Mouse (Mus musculus) heart, embryonic 12.5 days (tissue): ENCODE measurements around the gene Slc2a13. TPM values are rescaled to one million over a fixed set of nuclear protein-coding genes. Genes with fewer than 3 reads are reported as not detected.

Source experiments
- ATAC-seq: fragments of 200-750 bp; cut with Nextera tagmentation; 2 replicates; pipeline ENCODE4 v1.8.0; 2017; ENCODE audit warnings: moderate TSS enrichment, moderate library complexity; ENCODE audit not compliant: insufficient number of reproducible peaks, low FRiP score
- H3K27ac ChIP-seq: fragments of 300-500 bp; sonication (generic); 2 replicates; pipeline ENCODE4 v1.5.1; 2016; ENCODE audit warnings: mild to moderate bottlenecking, moderate library complexity; ENCODE audit not compliant: poor library complexity, severe bottlenecking
- H3K27me3 ChIP-seq: fragments of 300-500 bp; sonication (generic); replicated peaks from 2 replicates; pipeline ENCODE4 v1.6.1; 2016; ENCODE audit warnings: mild to moderate bottlenecking, moderate library complexity
- H3K36me3 ChIP-seq: fragments of 300-500 bp; sonication (generic); 2 replicates; pipeline ENCODE4 v1.6.1; 2016; ENCODE audit warnings: mild to moderate bottlenecking, moderate library complexity
- H3K4me1 ChIP-seq: fragments of 300-500 bp; sonication (generic); replicated peaks from 2 replicates; pipeline ENCODE4 v1.6.1; 2016; ENCODE audit warnings: mild to moderate bottlenecking
- H3K4me2 ChIP-seq: fragments of 300-500 bp; sonication (generic); 2 replicates; pipeline ENCODE4 v1.6.1; 2016; ENCODE audit warnings: mild to moderate bottlenecking, moderate library complexity
- H3K4me3 ChIP-seq: fragments of 300-500 bp; sonication (generic); 2 replicates; pipeline ENCODE4 v1.5.1; 2016; ENCODE audit warnings: mild to moderate bottlenecking
- H3K9ac ChIP-seq: fragments of 300-500 bp; sonication (generic); 2 replicates; pipeline ENCODE4 v1.6.1; 2016; ENCODE audit warnings: mild to moderate bottlenecking, moderate library complexity
- H3K9me3 ChIP-seq: fragments of 300-500 bp; sonication (generic); replicated peaks from 2 replicates; pipeline ENCODE4 v1.6.1; 2016; ENCODE audit warnings: mild to moderate bottlenecking, moderate library complexity
- WGBS: fragments of 180-500 bp; shearing (Covaris S2); methylation state at CpG from one replicate; pipeline ENCODE4 v1.1.7; 2016; 5-methylcytosine and 5-hydroxymethylcytosine counted together
- polyA plus RNA-seq: library from polyadenylated mRNA; unstranded; fragments of >200 nt; fragmentation: Nextera tagmentation; extraction: Ambion mirVana; gene quantifications from 2 replicates; pipeline ENCODE4 v1.2.1, GENCODE M21; 2016

The Slc2a13 gene
- polyA plus RNA-seq, 1 experiment from 2014 or later: 2.2 TPM

DNA sequence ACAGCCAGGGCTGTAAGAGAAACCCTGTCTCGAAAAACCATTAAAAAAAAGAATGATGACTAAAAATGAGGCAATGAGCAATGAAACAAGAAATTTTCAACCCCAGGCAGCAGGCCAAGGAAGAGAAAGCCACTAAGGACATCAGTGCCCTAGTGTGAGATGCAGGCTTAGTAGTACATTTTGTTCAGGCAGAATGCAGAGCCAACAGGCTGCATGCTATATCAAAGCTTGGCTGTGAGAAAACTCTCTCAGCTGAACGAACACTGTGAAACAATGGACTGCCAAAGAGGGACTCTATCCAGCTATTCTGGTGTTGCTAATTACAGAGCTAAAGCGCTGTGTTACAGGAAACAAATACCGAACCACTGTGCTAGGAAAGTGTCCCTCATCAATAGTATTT is 256.1 kb downstream of the Slc2a13 start:
- no peak overlapping the region for H3K4me2 ChIP-seq
- 65% methylated on average over 4 of the region's 4 CpGs for WGBS
- H3K4me1 ChIP-seq: no peaks in the 10 kb centered on the region
- H3K9ac ChIP-seq: no peak overlapping the region
- ATAC-seq: no peak
- no peak overlapping the region for H3K27ac ChIP-seq
- no peaks in the 10 kb centered on the region for H3K27me3 ChIP-seq
- no peaks in the 10 kb centered on the region for H3K36me3 ChIP-seq
- no peaks in the 10 kb centered on the region for H3K9me3 ChIP-seq
- H3K4me3 ChIP-seq: no peak overlapping the region

DNA sequence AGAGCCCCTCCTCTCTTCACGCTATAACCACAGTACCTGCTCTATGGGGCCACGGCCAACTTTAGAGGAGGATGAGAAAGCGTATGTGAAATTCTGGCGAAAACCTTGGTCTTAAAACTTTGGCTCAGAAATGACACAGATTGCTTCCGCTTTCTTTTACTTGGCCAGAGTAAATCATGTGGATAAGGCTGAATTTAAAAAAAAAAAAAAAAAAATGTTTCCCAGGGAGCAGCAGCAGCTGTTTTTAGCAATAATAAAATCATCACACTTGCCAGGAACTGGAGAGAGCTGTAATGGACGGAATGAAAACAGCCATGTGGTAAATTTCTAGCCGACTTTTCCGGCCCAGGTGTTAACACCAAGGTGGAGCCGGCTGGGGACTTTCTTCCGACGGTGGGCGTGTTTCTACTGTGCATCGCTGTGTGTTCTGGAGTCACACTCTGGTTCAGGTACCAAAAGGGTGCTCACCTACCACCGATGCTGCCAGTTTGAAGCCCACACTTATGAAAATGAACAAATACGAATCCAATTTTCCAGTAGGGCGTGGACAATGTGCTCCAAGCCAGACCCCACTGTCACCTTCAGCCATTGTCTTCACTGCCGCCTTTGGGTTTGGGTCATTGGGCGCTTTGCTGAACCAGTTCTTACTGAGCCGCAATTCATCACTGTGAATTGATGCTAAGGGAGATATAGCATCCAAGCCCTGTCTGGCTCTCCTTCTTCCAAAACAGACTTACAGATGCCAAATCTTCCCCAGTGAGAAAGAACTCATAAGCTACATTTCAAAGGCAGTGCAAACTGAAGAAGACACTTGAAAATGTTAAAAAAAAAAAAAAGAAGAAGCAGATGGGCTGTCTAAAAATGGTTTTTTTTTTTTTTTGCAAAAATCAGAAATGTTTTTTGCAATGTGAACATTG is 258.4 kb downstream of the Slc2a13 start:
- Histone ChIP-seq H3K9ac (no peak overlapping the region), H3K4me1 (no peaks in the 10 kb centered on the region), H3K36me3 (no peaks in the 10 kb centered on the region), H3K4me3 (no peak overlapping the region), H3K9me3 (no peaks in the 10 kb centered on the region), H3K27me3 (no peaks in the 10 kb centered on the region), H3K27ac (no peak overlapping the region), H3K4me2 (no peak overlapping the region)
- no peak for ATAC-seq
- WGBS: 75% methylated on average over 19 of the region's 19 CpGs

DNA sequence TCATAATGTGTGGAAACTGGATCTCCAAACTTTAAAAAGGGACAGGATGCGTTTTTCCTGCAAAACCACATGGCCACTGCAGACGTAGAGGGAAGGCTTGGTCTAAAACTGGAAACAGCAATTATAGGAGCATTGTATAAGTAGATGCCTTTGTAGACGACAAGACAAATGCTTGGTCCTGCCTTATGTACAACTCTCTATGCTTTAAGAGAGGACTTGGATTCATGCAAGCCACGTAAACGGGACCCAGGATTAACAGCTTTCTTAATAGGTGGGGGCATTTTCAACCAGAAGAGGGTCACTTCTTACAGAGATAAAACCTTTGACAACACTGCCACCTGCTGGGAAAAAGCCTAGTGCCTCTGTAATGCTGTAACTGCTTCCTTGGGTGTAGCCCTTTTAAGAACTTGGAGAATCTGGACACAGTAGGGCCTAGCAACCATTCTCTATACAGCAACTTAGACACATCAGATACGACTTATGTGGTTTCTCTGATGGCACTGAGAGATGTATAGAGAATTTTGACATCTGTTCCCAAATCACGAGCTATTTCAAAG is 268.7 kb downstream of the Slc2a13 start:
- Histone ChIP-seq H3K9me3 (no peaks in the 10 kb centered on the region), H3K9ac (no peak overlapping the region), H3K27ac (no peak overlapping the region), H3K4me1 (no peaks in the 10 kb centered on the region), H3K27me3 (no peaks in the 10 kb centered on the region), H3K4me2 (no peak overlapping the region), H3K4me3 (no peak overlapping the region), H3K36me3 (no peaks in the 10 kb centered on the region)
- WGBS: 47% methylated on average over 7 of the region's 7 CpGs
- ATAC-seq: no peak

DNA sequence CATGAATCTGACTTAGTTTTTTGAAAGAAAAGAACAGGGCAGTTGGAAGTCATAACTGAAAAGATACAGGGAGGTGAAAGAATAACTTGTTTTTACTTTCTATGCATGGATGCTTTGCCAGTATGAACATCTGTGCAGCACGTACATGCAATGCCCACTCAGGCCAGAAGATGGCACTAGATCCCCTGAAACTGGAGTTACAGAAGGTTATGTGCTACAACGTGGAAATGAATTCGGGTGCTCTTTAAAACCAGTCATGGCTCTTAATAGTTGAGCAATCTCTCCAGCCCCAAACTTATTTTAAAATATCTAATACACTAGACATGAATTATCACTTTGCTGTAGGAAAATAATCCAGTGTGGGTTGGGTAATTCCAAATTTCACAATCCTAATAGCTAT is 271.7 kb downstream of the Slc2a13 start:
- WGBS: 14% methylated on average over 3 of the region's 3 CpGs
- Histone ChIP-seq H3K27ac (no peak overlapping the region), H3K9ac (no peak overlapping the region), H3K4me2 (no peak overlapping the region), H3K9me3 (no peaks in the 10 kb centered on the region), H3K27me3 (no peaks in the 10 kb centered on the region), H3K36me3 (no peaks in the 10 kb centered on the region), H3K4me1 (no peaks in the 10 kb centered on the region), H3K4me3 (no peak overlapping the region)
- no peak for ATAC-seq

DNA sequence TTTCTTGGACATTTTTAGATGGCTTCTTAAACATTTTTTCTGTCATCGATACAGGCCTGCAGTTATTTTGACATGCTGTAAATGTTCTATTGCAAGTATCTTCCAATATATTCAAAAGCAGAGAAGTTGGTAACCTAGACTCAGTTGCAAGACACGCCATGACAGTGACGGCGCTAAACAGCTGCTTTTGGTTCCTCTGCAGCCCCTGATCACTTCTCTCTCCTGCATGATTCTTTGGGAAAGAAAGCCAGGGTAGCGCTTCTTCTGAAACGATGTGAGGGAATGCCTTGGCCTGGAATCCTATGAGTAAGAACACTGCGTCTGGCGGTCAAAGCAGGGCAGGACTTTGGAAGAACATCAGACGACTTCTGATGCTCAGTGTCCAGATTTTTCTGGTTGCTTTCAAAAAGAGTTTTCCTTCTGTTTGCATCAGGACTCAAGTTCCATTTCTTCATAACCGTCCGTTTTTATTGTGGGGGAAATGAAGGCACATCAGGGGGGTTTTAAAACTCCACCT is 273.7 kb downstream of the Slc2a13 start:
- Histone ChIP-seq H3K4me2 (no peak overlapping the region), H3K27ac (no peak overlapping the region), H3K27me3 (no peaks in the 10 kb centered on the region), H3K4me1 (no peaks in the 10 kb centered on the region), H3K36me3 (no peaks in the 10 kb centered on the region), H3K9me3 (no peaks in the 10 kb centered on the region), H3K4me3 (no peak overlapping the region), H3K9ac (no peak overlapping the region)
- WGBS: 79% methylated on average over 11 of the region's 11 CpGs
- no peak for ATAC-seq

DNA sequence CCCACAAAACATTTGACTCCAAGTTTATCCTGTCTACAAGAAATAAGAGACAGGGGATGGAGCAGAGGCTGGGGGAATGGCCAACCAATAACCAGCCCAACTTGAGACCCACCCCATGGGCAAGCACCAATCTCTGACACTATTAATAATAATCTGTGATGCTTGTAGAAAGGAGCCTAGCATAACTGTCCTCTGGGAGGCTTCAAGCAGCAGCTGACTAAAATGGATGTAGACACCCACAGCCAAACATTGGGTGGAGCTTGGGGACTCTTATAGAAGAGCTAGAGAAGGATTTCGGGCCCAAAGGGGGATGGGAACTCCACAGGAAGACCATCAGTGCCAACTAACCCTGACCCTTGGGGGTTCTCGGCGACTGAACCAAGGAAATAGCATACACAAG is 289.6 kb downstream of the Slc2a13 start:
- H3K36me3 ChIP-seq: no peaks in the 10 kb centered on the region
- peaks cover 16% of the 10 kb centered on the region for H3K9me3 ChIP-seq
- H3K4me3 ChIP-seq: no peak overlapping the region
- H3K27me3 ChIP-seq: no peaks in the 10 kb centered on the region
- 83% methylated on average over 3 of the region's 3 CpGs for WGBS
- no peaks in the 10 kb centered on the region for H3K4me1 ChIP-seq
- no peak overlapping the region for H3K9ac ChIP-seq
- no peak overlapping the region for H3K27ac ChIP-seq
- H3K4me2 ChIP-seq: no peak overlapping the region
- ATAC-seq: no peak

DNA sequence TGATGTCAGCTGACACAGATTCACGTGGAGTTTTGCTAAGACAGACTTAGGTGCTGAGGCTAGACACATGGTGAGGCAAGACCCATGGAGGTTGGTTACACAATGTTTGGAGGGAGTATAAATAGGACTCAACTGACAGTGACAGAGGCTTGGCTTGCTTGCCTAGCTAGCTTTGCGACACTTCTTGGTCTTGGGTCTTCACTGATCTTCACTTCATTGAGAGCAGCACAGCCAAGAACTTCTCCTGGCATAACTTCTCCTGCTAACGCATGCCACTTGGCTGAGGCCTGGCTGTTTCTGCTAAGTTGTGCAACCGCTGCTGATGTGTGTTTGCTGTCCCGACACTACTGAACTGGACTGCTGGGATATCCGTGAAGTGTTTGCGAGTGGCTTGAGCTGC is 290.2 kb downstream of the Slc2a13 start:
- no peak overlapping the region for H3K4me2 ChIP-seq
- no peaks in the 10 kb centered on the region for H3K4me1 ChIP-seq
- ATAC-seq: no peak
- no peaks in the 10 kb centered on the region for H3K27me3 ChIP-seq
- H3K27ac ChIP-seq: no peak overlapping the region
- H3K36me3 ChIP-seq: no peaks in the 10 kb centered on the region
- H3K9me3 ChIP-seq: peaks cover 12% of the 10 kb centered on the region
- H3K4me3 ChIP-seq: no peak overlapping the region
- WGBS: 84% methylated on average over 7 of the region's 7 CpGs
- H3K9ac ChIP-seq: no peak overlapping the region

DNA sequence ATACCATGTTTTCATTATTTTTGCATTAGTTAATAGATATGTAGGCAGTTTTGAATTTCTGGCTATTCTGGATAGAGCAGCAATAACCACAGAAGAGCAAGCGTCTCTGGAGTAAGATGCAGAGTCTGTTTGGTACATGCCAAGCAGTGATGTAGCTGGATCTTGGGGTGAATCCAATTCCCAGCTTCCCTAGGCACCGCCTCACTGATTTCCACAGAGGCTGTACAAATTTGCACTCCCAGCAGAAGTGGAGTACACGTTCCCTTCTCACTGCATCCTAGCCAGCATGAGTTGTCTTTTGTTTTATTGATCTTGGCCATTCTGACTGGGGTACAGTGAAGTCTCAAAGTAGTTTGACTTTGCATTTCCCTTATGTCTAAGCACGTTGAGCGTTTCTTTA is 291.5 kb downstream of the Slc2a13 start:
- H3K4me2 ChIP-seq: no peak overlapping the region
- H3K27ac ChIP-seq: no peak overlapping the region
- H3K4me3 ChIP-seq: no peak overlapping the region
- WGBS: 83% methylated on average over 5 of the region's 5 CpGs
- no peaks in the 10 kb centered on the region for H3K4me1 ChIP-seq
- H3K9ac ChIP-seq: no peak overlapping the region
- peaks cover 1% of the 10 kb centered on the region; the same call in 1 of the 2 replicates for H3K9me3 ChIP-seq
- H3K36me3 ChIP-seq: no peaks in the 10 kb centered on the region
- H3K27me3 ChIP-seq: no peaks in the 10 kb centered on the region
- ATAC-seq: no peak

DNA sequence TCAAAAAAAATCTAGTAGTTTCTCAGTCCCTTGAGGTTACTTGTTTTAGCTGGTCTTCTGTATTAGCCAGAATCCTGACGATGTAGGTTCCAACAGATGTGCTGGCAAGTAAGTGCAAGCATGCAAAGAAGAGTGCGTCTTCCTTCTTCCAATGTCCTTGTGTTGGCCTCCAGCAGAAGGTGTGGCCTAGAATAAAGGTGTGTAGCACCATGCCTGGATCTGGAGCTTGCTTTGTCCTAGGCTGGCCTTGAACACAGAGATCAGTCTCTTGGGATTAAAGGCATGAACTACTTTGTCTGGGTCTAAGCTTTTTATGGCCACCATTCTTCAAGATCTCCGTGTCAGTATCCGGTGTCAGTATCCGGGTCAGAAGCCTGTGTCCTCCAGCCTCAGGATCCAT is 293.5 kb downstream of the Slc2a13 start:
- Histone ChIP-seq H3K4me1 (no peaks in the 10 kb centered on the region), H3K9me3 (no peaks in the 10 kb centered on the region), H3K27ac (no peak overlapping the region), H3K27me3 (no peaks in the 10 kb centered on the region), H3K9ac (no peak overlapping the region), H3K36me3 (no peaks in the 10 kb centered on the region), H3K4me2 (no peak overlapping the region), H3K4me3 (no peak overlapping the region)
- 86% methylated on average over 5 of the region's 5 CpGs for WGBS
- ATAC-seq: no peak

DNA sequence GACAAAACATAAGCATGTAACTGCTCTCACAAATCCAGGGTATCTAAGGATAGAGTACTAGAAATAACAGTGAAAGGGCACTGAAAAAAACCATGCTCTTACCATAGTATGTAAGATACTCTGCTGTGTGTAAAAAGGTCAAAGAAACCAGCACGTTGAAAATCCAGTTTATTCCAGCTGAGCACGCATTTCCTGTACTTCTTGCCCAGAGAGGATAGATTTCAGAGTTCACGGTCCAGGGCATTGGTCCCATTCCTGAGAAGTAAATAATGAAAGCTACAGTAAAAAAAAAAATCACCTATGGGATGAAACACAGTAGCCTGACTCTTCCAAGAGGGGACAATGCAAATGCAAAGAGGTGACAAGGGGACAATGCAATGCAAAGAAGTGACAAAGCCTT is 297.1 kb downstream of the Slc2a13 start:
- 65% methylated on average over 3 of the region's 3 CpGs for WGBS
- H3K27ac ChIP-seq: no peak overlapping the region

DNA sequence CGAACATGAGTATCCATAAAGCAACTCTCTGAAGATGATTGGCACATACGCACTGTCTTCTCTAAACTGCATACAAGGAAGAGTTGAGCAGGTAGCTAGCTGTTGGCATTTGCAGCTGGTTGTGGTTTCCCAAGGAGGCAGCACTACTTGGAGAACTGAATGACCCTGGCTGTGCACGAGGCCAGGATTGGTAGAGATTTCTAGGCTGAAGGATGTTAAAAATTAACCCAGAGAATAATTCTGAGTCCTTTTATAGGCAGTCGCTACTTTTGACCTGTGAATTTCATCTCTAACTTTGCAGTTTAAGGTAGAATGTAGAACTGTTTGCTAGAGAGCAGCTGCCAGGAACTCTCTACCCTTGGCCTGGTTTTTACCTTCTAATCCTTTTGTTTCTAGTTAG is 304.5 kb downstream of the Slc2a13 start:
- Histone ChIP-seq H3K27ac (no peak overlapping the region), H3K9me3 (no peaks in the 10 kb centered on the region), H3K4me2 (no peak overlapping the region), H3K4me1 (no peaks in the 10 kb centered on the region), H3K36me3 (peaks cover 4% of the 10 kb centered on the region; the same call in 1 of the 2 replicates), H3K9ac (no peak overlapping the region), H3K27me3 (no peaks in the 10 kb centered on the region), H3K4me3 (no peak overlapping the region)
- no peak for ATAC-seq
- WGBS: 85% methylated on average over 4 of the region's 4 CpGs

More for the DNA sequence above, 297.1 kb downstream of the Slc2a13 start:
- Histone ChIP-seq H3K9ac (no peak overlapping the region), H3K9me3 (no peaks in the 10 kb centered on the region), H3K4me3 (no peak overlapping the region), H3K27me3 (no peaks in the 10 kb centered on the region), H3K36me3 (no peaks in the 10 kb centered on the region), H3K4me1 (no peaks in the 10 kb centered on the region), H3K4me2 (no peak overlapping the region)
- ATAC-seq: no peak
